Mouse (Mus musculus) telencephalon, adult 2 months (tissue): ENCODE data around the gene Tnrc6c.

ENCODE experiments used
- DNase-seq: peaks from one replicate; pipeline ENCODE4 v3.0.0-alpha.2; 2011; ENCODE audit warnings: low read depth, low spot score

Gene Tnrc6c

GRCm38 (mm10) chr11:117653491-117654351 is at the start of gene Tnrc6c:
Tnrc6c (plus strand) TSS chr11:117654289.
- DNase-seq, result peak; percentile 87

GRCm38 (mm10) chr11:117606137-117606536 is 48.0 kb upstream of the Tnrc6c start:
- DNase-seq, result no peak

DNA sequence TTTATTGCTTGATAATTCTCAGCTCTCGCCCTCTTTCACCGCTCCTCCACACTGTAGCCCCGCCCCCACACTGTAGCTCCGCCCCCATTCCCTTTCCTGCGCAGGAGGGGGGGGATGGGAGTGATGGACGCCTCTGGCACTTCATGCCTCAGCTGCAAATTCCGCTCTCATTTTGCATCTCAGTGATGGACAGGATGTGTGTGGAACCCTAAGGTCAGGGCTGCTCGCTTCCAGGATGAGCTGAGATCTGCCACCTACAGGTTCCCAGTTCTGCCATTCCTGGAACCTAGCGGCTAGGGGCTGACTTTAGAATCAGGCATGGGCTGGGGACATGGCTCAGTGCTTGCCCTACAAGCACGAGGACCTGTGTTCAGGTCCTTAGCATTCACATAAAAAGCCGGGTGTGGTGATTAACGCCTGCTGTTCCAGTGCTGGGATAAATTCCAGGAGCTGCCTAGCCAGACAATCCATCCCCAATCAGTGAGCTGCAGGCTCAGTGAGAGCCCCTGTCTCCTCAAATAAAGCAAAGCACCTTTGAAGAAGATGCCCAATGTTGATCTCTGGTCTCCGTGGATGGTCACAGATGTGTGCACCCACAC is 47.4 kb upstream of the Tnrc6c start:
- no peak for DNase-seq

- DNase-seq, result no peak
Observed at GRCm38 (mm10) chr11:117608141-117608789, 45.8 kb upstream of the Tnrc6c start.

GRCm38 (mm10) chr11:117608976-117609375 is 45.1 kb upstream of the Tnrc6c start:
- DNase-seq, result no peak

DNA sequence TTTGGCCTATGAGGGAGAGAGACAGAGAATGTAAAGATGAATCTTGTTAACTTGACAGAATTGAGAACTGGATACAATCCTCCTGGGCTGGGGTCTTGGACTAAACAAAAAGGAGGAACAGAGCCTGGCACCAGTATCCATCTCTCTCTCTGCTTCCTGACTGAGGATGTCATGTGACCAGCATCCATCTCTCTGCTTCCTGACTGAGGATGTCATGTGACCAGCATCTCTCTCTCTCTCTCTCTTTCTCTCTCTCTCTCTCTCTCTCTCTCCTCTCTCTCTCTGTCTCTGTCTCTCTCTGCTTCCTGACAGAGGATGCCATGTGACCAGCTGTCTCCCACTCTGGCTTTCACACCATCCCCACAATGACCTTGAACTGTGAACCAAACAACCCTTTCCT is 43.5 kb upstream of the Tnrc6c start:
- DNase-seq, result no peak

DNA sequence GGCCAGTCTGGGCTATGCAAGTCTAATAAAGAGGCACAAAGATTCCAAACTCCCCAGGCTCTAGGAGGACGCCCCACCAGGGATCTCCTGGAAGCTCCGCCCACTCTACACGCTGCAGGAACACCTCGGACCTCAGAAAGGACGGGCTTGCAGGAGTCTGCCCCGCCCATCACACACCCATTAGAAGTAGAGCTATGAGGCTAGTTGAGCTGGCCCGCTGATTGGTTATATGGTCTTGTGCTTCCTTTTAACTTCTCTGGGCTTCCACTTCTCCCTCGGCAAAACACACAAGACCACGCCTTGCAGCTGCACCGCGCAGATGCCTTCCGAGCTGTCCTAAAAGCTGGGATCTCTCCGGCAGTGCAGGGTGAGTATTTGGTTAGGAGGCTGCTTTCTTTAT is 43.0 kb upstream of the Tnrc6c start:
- DNase-seq, result no peak

DNA sequence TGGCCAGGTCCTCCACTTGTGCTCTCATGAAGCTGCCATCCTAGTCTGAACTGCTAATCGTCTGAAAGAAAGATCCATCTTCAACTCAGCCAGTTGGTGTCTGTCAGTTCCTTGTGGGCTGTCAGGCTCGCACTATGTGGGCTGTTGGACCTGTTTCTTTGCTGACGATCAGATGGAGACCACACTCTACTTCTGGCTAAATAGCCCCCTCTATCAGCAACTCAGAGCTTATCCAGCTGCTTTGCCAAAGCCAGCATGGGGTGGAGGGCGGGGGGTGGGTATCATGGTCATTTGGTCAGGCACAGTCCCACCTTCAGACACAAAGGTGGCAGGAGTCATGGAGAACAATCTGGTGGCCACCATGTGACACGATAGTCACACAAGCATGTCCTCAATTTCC is 42.2 kb upstream of the Tnrc6c start:
- DNase-seq, result no peak

DNA sequence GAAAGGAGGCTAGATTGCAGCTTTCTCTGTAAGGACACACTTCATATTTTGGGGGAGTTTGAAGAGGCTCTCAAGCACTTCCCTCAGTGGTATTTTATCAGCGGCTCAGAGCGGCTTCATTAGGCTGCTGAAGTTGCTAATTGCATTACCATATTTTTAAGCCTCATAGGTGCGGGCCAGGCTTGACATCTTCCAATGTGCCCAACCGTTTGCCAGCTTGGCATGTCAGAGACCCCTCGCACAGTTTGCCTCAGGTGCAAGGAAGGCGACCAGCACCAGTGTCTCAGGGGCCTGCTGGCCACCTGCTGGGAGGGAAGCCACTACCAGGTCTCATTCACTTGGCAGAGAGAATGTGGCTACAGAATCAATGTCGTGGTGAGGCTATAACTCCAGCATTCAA is 41.2 kb upstream of the Tnrc6c start:
- no peak for DNase-seq

- no peak for DNase-seq
Observed at GRCm38 (mm10) chr11:117617368-117617908, 36.7 kb upstream of the Tnrc6c start.

- DNase-seq, result no peak
Observed at GRCm38 (mm10) chr11:117618214-117618613, 35.9 kb upstream of the Tnrc6c start.

DNA sequence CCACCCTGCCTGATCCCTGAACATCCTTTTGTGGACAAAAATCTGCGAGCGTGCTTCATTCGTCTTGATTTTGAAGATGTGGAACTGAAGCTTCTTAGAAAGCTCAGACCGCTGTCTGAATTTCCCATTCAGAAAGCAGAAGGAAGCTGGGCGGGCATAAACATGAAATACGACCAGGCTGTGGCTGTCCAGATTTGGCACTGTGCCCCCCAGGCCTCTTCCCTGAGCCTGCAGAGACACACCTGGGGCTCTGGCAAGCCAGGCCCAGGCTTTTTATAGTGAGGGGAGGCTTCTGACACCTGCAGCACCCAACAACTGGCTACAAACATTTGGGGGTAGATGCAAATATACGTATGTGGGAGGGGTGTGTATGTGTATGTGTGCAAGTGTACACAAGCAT is 35.3 kb upstream of the Tnrc6c start:
- DNase-seq, result no peak

GRCm38 (mm10) chr11:117619581-117619980 is 34.5 kb upstream of the Tnrc6c start:
- no peak for DNase-seq

DNA sequence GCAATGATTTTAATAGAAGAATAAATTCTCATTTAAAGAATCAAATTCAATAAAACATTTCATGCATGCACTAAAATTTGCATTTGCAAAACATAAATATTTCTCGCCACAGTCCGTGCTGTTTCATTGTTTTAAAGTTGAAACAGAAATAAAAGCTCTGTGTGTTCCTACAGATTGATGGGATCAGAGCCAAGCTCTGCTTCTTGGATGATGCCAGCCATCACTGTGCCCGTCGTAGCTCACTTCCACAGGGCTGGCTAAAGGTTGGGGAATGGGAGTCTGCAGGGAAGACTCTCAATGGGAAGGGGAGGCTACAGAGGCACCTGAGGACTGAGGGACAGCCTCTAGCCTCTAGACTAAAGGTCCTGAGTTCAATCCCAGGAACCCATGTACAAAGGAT is 28.9 kb upstream of the Tnrc6c start:
- DNase-seq, result peak; percentile 36

DNA sequence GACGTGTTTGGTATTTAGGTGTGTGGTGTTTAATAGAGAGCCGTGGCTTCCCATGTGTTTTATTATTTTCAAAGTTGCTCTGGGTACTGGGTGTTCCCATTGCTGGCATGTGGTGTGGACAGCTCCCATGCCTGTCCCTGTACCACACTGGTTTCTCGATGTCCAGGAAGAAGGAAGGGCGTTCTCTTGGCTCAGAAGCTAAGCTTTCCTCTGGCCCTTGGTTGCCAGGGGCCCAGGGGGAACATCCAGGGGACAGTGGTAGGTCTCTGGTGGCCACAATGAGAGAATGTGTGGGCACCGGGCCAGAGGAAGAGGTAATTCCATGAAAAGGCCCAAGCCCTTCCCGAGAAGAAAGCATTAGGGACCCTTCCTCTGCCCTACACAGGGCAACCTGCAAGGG is 27.5 kb upstream of the Tnrc6c start:
- no peak for DNase-seq

DNA sequence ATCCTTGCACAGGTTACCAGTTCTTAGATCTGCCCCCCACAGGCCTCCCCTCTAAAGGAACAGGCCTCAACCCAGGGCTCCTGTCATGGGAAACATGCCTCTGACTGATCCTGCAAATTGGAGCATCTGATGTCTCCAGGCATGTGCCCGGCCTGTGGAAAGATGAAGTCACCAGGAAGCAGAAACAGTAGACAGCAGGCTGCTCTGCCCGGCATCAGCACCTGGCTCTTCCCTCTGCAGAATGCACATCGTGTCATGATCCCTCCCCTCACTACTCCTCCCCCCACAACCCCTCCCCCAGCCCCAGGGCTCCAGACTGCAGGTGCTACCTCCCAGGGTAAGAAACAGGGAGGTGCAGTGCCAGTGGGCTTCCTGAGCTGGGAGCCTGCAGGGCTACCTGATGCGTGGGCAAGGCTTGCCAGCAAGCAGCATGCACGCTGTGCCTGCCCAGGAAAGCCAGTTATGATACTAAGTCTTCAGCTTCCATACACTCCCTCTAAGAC is 27.0 kb upstream of the Tnrc6c start:
- peak; percentile 41 for DNase-seq

GRCm38 (mm10) chr11:117627746-117628311 is 26.3 kb upstream of the Tnrc6c start:
- DNase-seq, result peak; percentile 23

- peak; percentile 84 for DNase-seq
Observed at GRCm38 (mm10) chr11:117628312-117628779, 25.7 kb upstream of the Tnrc6c start.

GRCm38 (mm10) chr11:117629865-117630264 is 24.2 kb upstream of the Tnrc6c start:
- no peak for DNase-seq

DNA sequence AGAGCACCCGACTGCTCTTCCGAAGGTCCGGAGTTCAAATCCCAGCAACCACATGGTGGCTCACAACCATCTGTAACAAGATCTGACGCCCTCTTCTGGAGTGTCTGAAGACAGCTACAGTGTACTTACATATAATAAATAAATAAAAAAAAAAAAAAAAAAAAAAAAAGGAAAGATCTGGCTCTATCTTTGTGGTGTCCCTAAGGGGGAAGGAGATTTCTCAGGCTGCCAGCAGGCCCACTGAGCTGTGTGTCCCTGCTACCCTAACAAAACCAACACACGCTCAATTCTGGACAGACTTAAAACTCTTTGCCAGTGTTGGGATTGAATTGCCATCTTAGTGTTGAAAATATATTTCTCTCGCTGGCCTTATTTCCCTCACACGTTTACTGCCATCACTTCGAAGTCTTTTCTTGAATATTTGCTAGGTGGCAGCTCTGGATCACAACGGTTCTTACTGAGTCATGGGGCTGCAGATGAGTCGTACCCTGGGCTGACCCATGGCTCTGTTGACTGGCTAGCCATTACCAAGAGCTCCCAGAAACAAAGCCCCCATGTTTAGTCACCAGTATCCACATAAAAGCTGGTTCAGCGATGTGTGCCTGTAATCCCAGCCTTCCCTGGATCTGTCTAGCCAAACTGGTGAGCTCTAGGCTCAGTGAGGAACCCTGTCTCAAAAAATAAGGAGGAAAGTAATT is 23.1 kb upstream of the Tnrc6c start:
- DNase-seq, result no peak

GRCm38 (mm10) chr11:117633310-117633709 is 20.8 kb upstream of the Tnrc6c start:
- no peak for DNase-seq
